Mouse (Mus musculus): ENCODE results near the gene Clip4.

DNA sequence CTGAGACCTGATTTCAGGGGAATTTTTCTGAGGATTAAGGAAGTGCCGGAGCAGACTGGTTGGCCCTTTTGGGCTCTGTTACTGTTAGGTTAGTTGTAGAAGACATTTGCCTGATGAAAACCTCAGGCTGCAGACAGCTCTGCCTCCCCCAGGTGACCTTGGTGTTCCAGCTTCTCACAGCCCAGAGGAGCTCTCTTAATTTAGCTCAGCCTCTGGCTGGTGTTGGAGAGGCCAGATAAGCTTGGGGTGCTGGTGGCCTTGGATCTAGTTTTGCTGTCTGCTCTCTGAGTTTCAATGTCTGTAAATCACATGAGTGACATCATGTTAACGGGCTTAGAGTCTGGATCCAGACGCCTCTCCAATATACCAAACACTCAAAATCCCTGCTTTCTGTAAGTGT, 47.3 kb upstream of the Clip4 start:
- TF ChIP-seq CTCF (IDR thresholded peaks at IDR 0.05; ENCODE audit: control insufficient read depth, insufficient read depth, insufficient replicate concordance, low read depth, low read length), result no peak
- TF ChIP-seq POLR2A (IDR thresholded peaks at IDR 0.05; ENCODE audit: control insufficient read depth, low read depth, low read length), result no peak
